Mouse (Mus musculus) liver, embryonic 14.5 days (tissue): ENCODE data around the gene Artn.

ENCODE experiments used
- CTCF ChIP-seq: IDR thresholded peaks from 2 replicates; pipeline ENCODE4 v1.5.1; 2016; ENCODE audit warnings: antibody characterized with exemption, low read depth, control low read depth
- EP300 ChIP-seq: IDR thresholded peaks from 2 replicates; pipeline ENCODE4 v1.6.1; 2016; ENCODE audit warnings: antibody characterized with exemption, low read depth

- no peak for TF ChIP-seq CTCF
- TF ChIP-seq EP300, result no peak
Measured at GRCm38 (mm10) chr4:117893376-117893775, 36.2 kb downstream of the Artn start.
